Mouse (Mus musculus) forebrain, embryonic 12.5 days (tissue): ENCODE data around the gene Aym1. TPM values are rescaled to one million over a fixed set of nuclear protein-coding genes. Genes with fewer than 3 reads are reported as not detected.

ENCODE experiments used
- ATAC-seq: fragments of 200-750 bp; cut with Nextera tagmentation; 2 replicates; pipeline ENCODE4 v1.8.0; 2017; ENCODE audit warnings: moderate TSS enrichment; ENCODE audit not compliant: low FRiP score
- H3K27ac ChIP-seq: fragments of 300-500 bp; sonication (generic); 2 replicates; pipeline ENCODE4 v1.5.1; 2016; ENCODE audit warnings: mild to moderate bottlenecking
- H3K27me3 ChIP-seq: fragments of 300-500 bp; sonication (generic); 2 replicates; pipeline ENCODE4 v1.6.1; 2016; ENCODE audit warnings: mild to moderate bottlenecking
- H3K36me3 ChIP-seq: fragments of 300-500 bp; sonication (generic); replicated peaks from 2 replicates; pipeline ENCODE4 v1.6.1; 2016; ENCODE audit warnings: mild to moderate bottlenecking
- H3K4me1 ChIP-seq: fragments of 300-500 bp; sonication (generic); 2 replicates; pipeline ENCODE4 v1.6.1; 2016
- H3K4me2 ChIP-seq: fragments of 300-500 bp; sonication (generic); 2 replicates; pipeline ENCODE4 v1.6.1; 2016; ENCODE audit warnings: mild to moderate bottlenecking, moderate library complexity
- H3K4me3 ChIP-seq: fragments of 300-500 bp; sonication (generic); replicated peaks from 2 replicates; pipeline ENCODE4 v1.5.1; 2016; ENCODE audit warnings: mild to moderate bottlenecking
- H3K9ac ChIP-seq: fragments of 300-500 bp; sonication (generic); 2 replicates; pipeline ENCODE4 v1.6.1; 2016; ENCODE audit warnings: mild to moderate bottlenecking
- H3K9me3 ChIP-seq: fragments of 300-500 bp; sonication (generic); 2 replicates; pipeline ENCODE4 v1.6.1; 2016
- WGBS: fragments of 180-500 bp; shearing (Covaris S2); methylation state at CpG from one replicate; pipeline ENCODE4 v1.1.7; 2016; 5-methylcytosine and 5-hydroxymethylcytosine counted together
- microRNA-seq: library from miRNA; unstranded; fragments of <30 nt; microRNA quantifications from one replicate; pipeline ENCODE4, GENCODE M21; 2017
- polyA plus RNA-seq: library from polyadenylated mRNA; unstranded; fragments of >200 nt; fragmentation: Nextera tagmentation; extraction: Ambion mirVana; gene quantifications from 2 replicates; pipeline ENCODE4 v1.2.1, GENCODE M21; 2016

Aym1 gene
- polyA plus RNA-seq, 1 experiment from 2014 or later = not detected

DNA sequence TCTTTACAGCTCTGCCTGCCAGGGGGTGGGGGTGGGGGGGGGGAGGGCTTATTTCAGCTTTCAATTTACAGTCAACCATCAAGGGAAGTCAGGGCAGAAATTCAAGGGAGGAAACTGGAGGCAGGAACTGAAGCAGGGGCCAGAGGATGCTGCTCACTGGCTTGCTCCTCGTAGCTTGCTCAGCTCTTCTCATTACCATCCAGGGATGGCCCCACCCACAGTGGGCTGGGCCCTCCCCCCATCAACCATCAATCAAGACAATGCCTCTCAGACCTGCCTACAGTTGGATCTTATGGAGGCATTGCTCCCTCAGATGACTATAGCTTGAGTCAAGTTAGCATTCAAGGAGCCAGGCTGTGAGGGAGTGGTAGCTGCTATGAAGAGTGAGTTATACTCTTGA lies 19.2 kb downstream of the Aym1 start:
- H3K9ac ChIP-seq = no peak overlapping the region
- ATAC-seq = no peak
- no peak overlapping the region for H3K4me3 ChIP-seq
- H3K4me1 ChIP-seq = peaks cover 13% of the 10 kb centered on the region
- no peaks in the 10 kb centered on the region for H3K36me3 ChIP-seq
- H3K9me3 ChIP-seq = no peaks in the 10 kb centered on the region
- H3K4me2 ChIP-seq = no peak overlapping the region
- peaks cover 10% of the 10 kb centered on the region; the same call in 1 of the 2 replicates for H3K27me3 ChIP-seq
- 75% methylated on average over 1 of the region's 1 CpGs for WGBS
- no peak overlapping the region for H3K27ac ChIP-seq

DNA sequence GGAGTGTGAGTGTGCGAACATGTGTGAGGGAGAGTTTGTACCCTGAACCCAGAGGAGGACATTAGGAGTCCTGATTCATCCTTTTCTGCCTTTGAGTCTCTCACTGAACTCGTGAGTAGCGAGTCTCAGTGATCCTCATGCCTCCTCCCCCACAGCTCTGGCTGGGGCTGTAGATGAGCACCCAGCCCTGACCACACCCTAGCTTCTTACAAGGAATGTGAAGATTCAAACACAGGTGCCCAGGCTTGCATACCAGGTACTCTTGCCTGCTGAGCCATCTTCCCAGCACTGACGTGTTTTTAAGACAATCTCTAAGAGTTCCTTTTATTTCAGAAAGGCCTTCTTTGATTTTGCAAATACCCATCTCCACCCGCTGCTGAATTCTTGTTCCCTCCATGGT lies 22.3 kb downstream of the Aym1 start:
- no peak for ATAC-seq
- no peaks in the 10 kb centered on the region for H3K36me3 ChIP-seq

DNA sequence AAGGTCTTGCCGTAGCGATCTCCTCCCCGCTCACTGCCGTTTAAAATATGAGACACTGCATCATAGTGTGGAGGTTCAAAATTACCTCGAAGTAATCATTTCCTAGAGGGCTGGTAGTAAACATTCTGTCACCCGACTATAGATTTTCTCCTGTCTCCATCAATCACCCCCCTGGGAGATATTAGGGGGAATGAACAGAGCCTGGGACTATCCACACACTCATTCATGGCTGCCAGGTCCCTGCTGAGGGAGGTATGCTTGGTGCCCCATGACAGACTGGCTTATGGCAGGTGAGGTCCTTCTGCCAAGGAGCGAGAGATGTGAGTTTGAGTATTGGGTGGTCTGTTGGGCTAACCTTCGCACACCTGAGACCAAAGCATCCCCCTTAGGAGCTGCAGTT lies 23.5 kb downstream of the Aym1 start:
- Histone ChIP-seq H3K27ac (no peak overlapping the region), H3K4me2 (no peak overlapping the region), H3K4me1 (no peaks in the 10 kb centered on the region), H3K27me3 (0 out of 2 replicates have a peak, but pooled peaks cover 3% of the 10 kb centered on the region), H3K9me3 (no peaks in the 10 kb centered on the region), H3K9ac (no peak overlapping the region), H3K36me3 (no peaks in the 10 kb centered on the region), H3K4me3 (no peak overlapping the region)
- ATAC-seq = no peak
- WGBS = 90% methylated on average over 8 of the region's 8 CpGs

More for the DNA sequence above, 22.3 kb downstream of the Aym1 start:
- H3K9me3 ChIP-seq = no peaks in the 10 kb centered on the region
- H3K9ac ChIP-seq = no peak overlapping the region
- no peaks in the 10 kb centered on the region for H3K4me1 ChIP-seq
- H3K4me3 ChIP-seq = no peak overlapping the region
- 71% methylated on average over 5 of the region's 5 CpGs for WGBS
- H3K4me2 ChIP-seq = no peak overlapping the region
- H3K27me3 ChIP-seq = 0 out of 2 replicates have a peak, but pooled peaks cover 3% of the 10 kb centered on the region
- H3K27ac ChIP-seq = no peak overlapping the region

DNA sequence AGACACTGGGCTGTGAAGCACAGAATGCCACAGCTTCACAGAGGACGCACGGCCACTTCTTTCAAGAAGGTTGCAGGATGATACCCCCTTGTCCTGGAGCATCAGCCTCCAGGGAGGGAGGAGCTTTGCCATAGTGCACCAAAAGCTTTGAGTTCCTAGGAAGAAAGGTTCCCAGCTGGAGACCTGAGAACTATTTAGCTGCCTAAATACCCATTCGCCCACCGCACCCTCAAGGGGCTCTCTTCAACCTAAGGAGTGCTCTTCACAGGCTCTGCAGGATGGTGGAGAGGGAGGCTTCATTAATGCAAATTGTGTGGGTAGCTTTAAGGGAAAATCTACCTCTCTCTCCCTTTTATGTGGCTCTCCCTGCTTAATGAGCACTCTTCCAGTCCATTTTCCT lies 25.5 kb downstream of the Aym1 start:
- 0 out of 2 replicates have a peak, but pooled peaks cover 3% of the 10 kb centered on the region for H3K27me3 ChIP-seq
- no peaks in the 10 kb centered on the region for H3K36me3 ChIP-seq
- WGBS = 21% methylated on average over 4 of the region's 4 CpGs
- H3K9me3 ChIP-seq = no peaks in the 10 kb centered on the region
- H3K9ac ChIP-seq = no peak overlapping the region
- H3K4me1 ChIP-seq = no peaks in the 10 kb centered on the region
- ATAC-seq = no peak
- no peak overlapping the region for H3K27ac ChIP-seq
- no peak overlapping the region for H3K4me2 ChIP-seq
- no peak overlapping the region for H3K4me3 ChIP-seq

DNA sequence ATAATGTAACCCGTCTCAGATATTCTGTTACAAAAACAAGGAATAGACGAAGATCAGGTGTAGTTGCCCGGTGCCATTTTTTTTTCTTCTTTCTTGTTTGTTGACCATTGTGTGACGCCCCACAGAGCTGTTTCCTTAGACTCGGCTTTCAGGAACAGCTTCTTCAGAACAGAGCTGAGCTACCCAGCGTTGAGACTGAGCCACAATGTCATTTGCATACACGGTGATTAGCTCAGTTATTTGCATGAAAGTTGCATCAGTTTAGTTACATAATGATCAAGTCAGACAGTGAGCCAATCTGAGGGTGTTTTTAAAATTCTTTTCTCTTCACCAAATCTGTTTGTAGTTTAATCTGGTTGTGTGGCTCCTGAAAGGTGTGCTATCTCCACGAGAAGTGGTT lies 36.7 kb downstream of the Aym1 start:
- no peak for ATAC-seq

DNA sequence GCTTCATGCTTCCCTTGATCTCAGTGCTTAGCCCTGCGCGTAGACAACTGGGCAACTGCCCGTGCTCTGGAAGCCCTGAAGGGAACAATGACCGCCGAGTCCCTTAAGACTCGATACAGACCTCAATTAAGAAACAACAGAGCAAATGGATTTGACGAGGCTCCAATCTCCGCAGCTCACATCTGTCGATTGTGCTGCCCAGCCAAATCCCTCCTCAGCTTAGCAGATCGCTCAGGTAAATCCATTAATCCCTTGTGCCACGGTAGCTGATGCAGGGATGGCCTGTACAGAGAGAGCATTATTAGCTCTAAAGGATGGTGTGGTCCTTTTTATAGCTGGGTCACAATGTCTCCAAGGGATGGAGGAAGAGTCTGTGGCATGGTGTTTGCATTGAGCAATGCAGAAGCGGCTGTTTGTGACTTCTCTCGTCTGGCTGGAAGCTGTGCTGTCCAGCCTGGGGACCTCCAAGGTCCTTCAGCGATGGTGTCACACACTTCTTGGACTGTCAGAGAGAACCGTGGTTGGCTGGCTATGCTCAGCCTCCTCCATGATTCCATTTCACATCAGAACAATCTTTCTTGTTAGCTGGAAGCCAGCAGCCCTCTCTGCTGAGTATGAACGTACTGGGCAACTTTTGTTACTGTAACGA lies 39.3 kb downstream of the Aym1 start:
- peaks cover 8% of the 10 kb centered on the region; the same call in 1 of the 2 replicates for H3K9me3 ChIP-seq
- H3K4me1 ChIP-seq = no peaks in the 10 kb centered on the region
- WGBS = 55% methylated on average over 17 of the region's 17 CpGs
- no peak overlapping the region for H3K4me2 ChIP-seq
- no peak overlapping the region for H3K4me3 ChIP-seq
- H3K9ac ChIP-seq = no peak overlapping the region
- ATAC-seq = no peak
- H3K36me3 ChIP-seq = no peaks in the 10 kb centered on the region
- H3K27ac ChIP-seq = no peak overlapping the region
- 0 out of 2 replicates have a peak, but pooled peaks cover 3% of the 10 kb centered on the region for H3K27me3 ChIP-seq

More for the DNA sequence above, 36.7 kb downstream of the Aym1 start:
- Histone ChIP-seq H3K27ac (no peak overlapping the region), H3K9ac (no peak overlapping the region), H3K4me2 (no peak overlapping the region), H3K9me3 (no peaks in the 10 kb centered on the region), H3K27me3 (0 out of 2 replicates have a peak, but pooled peaks cover 3% of the 10 kb centered on the region), H3K4me3 (no peak overlapping the region), H3K4me1 (no peaks in the 10 kb centered on the region), H3K36me3 (no peaks in the 10 kb centered on the region)
- WGBS = 57% methylated on average over 8 of the region's 8 CpGs

DNA sequence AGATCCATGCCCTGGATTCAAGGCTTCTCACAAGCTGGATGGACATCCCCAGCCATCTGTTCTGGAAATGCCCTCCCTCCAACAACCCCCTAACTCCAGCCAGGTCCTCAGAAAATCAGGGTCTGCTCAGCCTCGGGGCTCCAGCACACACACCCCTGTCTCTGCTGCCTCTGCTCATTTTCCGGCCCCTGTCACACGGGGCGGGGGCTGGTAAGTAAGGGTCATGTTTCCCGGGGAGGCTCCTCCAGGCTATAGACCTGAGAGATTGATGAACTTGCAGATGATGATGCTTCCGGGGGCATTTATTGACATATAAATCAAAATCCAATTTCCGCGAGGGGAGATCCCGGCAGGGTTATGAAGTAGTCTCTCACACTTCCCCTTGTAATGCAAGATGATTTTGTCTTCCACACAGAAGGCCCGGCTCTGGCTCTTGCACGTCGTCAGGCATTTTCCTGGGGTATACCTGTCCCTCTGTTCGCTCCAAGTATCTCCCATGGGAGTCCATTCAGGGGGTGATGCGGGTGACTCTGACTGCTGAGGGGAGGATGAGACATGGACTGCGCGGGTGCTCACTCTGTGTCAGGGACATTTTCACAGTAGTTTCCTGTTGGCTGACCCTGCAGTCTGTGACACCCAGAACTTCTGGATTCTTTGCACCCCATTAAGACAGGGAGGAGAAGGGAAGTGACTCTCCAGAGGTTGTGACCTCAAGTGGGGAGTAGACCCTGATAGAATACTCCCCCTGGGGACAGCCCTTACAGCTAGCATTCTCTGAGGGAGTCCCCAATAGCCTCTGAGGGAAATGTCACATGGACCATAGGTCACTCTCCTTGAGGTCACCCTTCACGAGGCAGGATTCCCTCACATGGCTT lies 40.6 kb downstream of the Aym1 start:
- no peaks in the 10 kb centered on the region for H3K36me3 ChIP-seq
- no peak for ATAC-seq
- H3K4me2 ChIP-seq = no peak overlapping the region
- H3K4me3 ChIP-seq = no peak overlapping the region
- H3K27ac ChIP-seq = no peak overlapping the region
- H3K27me3 ChIP-seq = 0 out of 2 replicates have a peak, but pooled peaks cover 2% of the 10 kb centered on the region
- H3K4me1 ChIP-seq = no peaks in the 10 kb centered on the region
- H3K9me3 ChIP-seq = peaks cover 8% of the 10 kb centered on the region; the same call in 1 of the 2 replicates
- H3K9ac ChIP-seq = no peak overlapping the region
- 92% methylated on average over 17 of the region's 17 CpGs for WGBS

DNA sequence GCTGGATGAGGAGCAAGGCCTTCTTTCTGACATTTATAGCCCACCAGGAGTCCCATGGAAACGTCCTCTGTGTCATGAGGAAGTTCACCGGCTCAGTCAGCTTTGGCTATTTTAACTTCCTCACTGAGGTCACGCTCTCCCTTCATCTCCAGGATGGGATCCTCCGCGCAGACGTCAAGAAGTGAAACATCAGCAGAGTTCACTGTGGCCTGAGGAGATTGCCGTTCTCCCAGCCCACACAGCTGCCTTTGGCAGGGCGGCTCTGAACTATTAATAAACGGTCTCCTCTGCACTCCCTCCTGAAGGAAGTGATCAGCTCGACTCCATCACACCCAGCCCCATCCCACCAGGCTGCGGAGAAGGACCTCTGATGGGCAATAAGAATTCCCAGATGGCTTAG lies 45.6 kb downstream of the Aym1 start:
- Histone ChIP-seq H3K4me2 (no peak overlapping the region), H3K27me3 (peaks cover 4% of the 10 kb centered on the region; the same call in 1 of the 2 replicates), H3K36me3 (no peaks in the 10 kb centered on the region), H3K27ac (no peak overlapping the region), H3K9me3 (peaks cover 8% of the 10 kb centered on the region; the same call in 1 of the 2 replicates), H3K4me3 (no peak overlapping the region), H3K4me1 (no peaks in the 10 kb centered on the region), H3K9ac (no peak overlapping the region)
- 80% methylated on average over 11 of the region's 11 CpGs for WGBS
- ATAC-seq = no peak

DNA sequence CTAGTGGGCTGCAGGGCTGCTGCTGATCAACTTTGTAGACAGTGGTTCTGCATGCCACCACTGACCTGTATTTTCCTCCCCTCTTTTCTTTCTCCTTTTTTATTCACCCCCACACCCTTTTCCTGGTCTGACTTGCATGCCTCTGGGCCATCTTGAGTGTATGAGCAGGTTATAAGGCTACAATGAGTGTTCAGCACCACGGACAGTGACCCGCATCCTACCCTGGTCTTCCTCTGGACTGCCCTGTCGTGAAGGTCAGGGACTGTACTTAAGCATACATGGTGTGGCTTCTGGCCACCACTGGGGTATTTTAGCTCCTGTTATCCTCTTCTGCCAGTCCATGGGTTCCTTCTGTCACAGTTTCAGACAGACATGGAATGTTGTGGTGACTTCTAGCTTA lies 50.3 kb downstream of the Aym1 start:
- H3K9ac ChIP-seq = no peak overlapping the region
- peaks cover 4% of the 10 kb centered on the region; the same call in 1 of the 2 replicates for H3K27me3 ChIP-seq
- H3K9me3 ChIP-seq = no peaks in the 10 kb centered on the region
- peaks cover 7% of the 10 kb centered on the region; the same call in 1 of the 2 replicates for H3K4me1 ChIP-seq
- no peak overlapping the region for H3K4me2 ChIP-seq
- no peaks in the 10 kb centered on the region for H3K36me3 ChIP-seq
- no peak overlapping the region for H3K27ac ChIP-seq
- 10% methylated on average over 3 of the region's 3 CpGs for WGBS
- no peak for ATAC-seq
- H3K4me3 ChIP-seq = no peak overlapping the region

Small RNA genes within 50 kb of the gene (microRNA-seq; reads per million reads assigned to microRNA genes)
- gene Mir7229 (not detected), gene Mir7230 (not detected)

Other genes with a start within 250 kb of the Aym1 start
- gene 2900026A02Rik, start 136.1 kb upstream of the Aym1 start, polyA plus RNA-seq = 4.5 and 6.1 TPM in 2 replicates
- gene Tmem211, start 130.4 kb upstream of the Aym1 start, polyA plus RNA-seq = 0.20 and 0.28 TPM in 2 replicates
- 14.3 and 14.8 TPM in 2 replicates for gene Sgsm1, start 46.5 kb upstream of the Aym1 start, polyA plus RNA-seq
- 8.4 and 8.7 TPM in 2 replicates for gene Wscd2, start 133.0 kb downstream of the Aym1 start, polyA plus RNA-seq